Mouse (Mus musculus) intestine, embryonic 14.5 days (tissue): ENCODE results near the gene Gdf15. TPM values are rescaled to one million over a fixed set of nuclear protein-coding genes. Genes with fewer than 3 reads are reported as not detected.

Source experiments
- ATAC-seq: fragments of 200-750 bp; cut with Nextera tagmentation; replicated peaks from 2 replicates; pipeline ENCODE4 v1.8.0; 2017; ENCODE audit warnings: low read depth, moderate number of reproducible peaks, moderate TSS enrichment, moderate library complexity; ENCODE audit not compliant: low FRiP score, low TSS enrichment
- DNase-seq: peaks from one replicate; pipeline ENCODE4 v3.0.0-alpha.2; 2018; ENCODE audit warnings: low spot score
- H3K27ac ChIP-seq: fragments of 300-500 bp; sonication (generic); 2 replicates; pipeline ENCODE4 v1.5.1; 2014; ENCODE audit warnings: low read depth, mild to moderate bottlenecking, control low read depth
- H3K27me3 ChIP-seq: fragments of 300-500 bp; sonication (generic); replicated peaks from 2 replicates; pipeline ENCODE4 v1.6.1; 2014; ENCODE audit warnings: low read length, control low read depth; ENCODE audit not compliant: control insufficient read depth, insufficient read depth
- H3K36me3 ChIP-seq: fragments of 300-500 bp; sonication (generic); 2 replicates; pipeline ENCODE4 v1.6.1; 2014; ENCODE audit warnings: low read length, control low read depth; ENCODE audit not compliant: control insufficient read depth, insufficient read depth
- H3K4me1 ChIP-seq: fragments of 300-500 bp; sonication (generic); replicated peaks from 2 replicates; pipeline ENCODE4 v1.6.1; 2014; ENCODE audit warnings: low read length, control low read depth, mixed read lengths; ENCODE audit not compliant: control insufficient read depth, insufficient read depth
- H3K4me2 ChIP-seq: fragments of 300-500 bp; sonication (generic); 2 replicates; pipeline ENCODE4 v1.6.1; 2014; ENCODE audit warnings: low read length
- H3K4me3 ChIP-seq: fragments of 300-500 bp; sonication (generic); 2 replicates; pipeline ENCODE4 v1.5.1; 2014; ENCODE audit warnings: low read depth, low read length, control low read depth, mixed read lengths
- H3K9ac ChIP-seq: fragments of 300-500 bp; sonication (generic); 2 replicates; pipeline ENCODE4 v1.6.1; 2014; ENCODE audit warnings: mild to moderate bottlenecking, low read length
- H3K9me3 ChIP-seq: fragments of 300-500 bp; sonication (generic); 2 replicates; pipeline ENCODE4 v1.6.1; 2016; ENCODE audit warnings: low read length, control low read depth; ENCODE audit not compliant: control insufficient read depth
- WGBS: fragments of 180-500 bp; shearing (Covaris S2); extraction: QIAGEN DNeasy Blood & Tissue Kit; methylation state at CpG from one replicate; pipeline ENCODE4 v1.1.7; 2014; 5-methylcytosine and 5-hydroxymethylcytosine counted together
- polyA plus RNA-seq: library from polyadenylated mRNA; unstranded; fragments of >200 nt; fragmentation: Nextera tagmentation; extraction: Ambion mirVana; gene quantifications from 2 replicates; pipeline ENCODE4 v1.2.1, GENCODE M21; 2014

Gene Gdf15
- polyA plus RNA-seq, 1 experiment from 2014 or later: 1.1 TPM

- 1% methylated on average over 44 of the region's 44 CpGs for WGBS
- Histone ChIP-seq H3K27ac (peak overlapping the region; percentile 62), H3K27me3 (no peaks in the 10 kb centered on the region), H3K4me2 (peak overlapping the region; percentile 97), H3K4me3 (peak overlapping the region; percentile 78), H3K36me3 (peaks cover 29% of the 10 kb centered on the region), H3K4me1 (peaks cover 18% of the 10 kb centered on the region), H3K9ac (peak overlapping the region; percentile 75), H3K9me3 (no peaks in the 10 kb centered on the region)
- DNase-seq: peak; percentile 99
- ATAC-seq: peak; percentile 97
Measured at GRCm38 (mm10) chr8:70659604-70660272, 27.5 kb upstream of the Gdf15 start.

- Histone ChIP-seq H3K27ac (peak overlapping the region; percentile 62), H3K9ac (peak overlapping the region; percentile 75), H3K4me2 (peak overlapping the region; percentile 97), H3K27me3 (no peaks in the 10 kb centered on the region), H3K36me3 (peaks cover 34% of the 10 kb centered on the region), H3K9me3 (no peaks in the 10 kb centered on the region), H3K4me3 (peak overlapping the region; percentile 78), H3K4me1 (peaks cover 18% of the 10 kb centered on the region)
- peak; percentile 57; the same call in 1 of the 2 replicates for ATAC-seq
- WGBS: 1% methylated on average over 31 of the region's 31 CpGs
- DNase-seq: no peak
Measured at GRCm38 (mm10) chr8:70658897-70659603, 26.8 kb upstream of the Gdf15 start.

- H3K27ac ChIP-seq: no peak overlapping the region
- peaks cover 37% of the 10 kb centered on the region for H3K36me3 ChIP-seq
- no peak for DNase-seq
- peaks cover 18% of the 10 kb centered on the region for H3K4me1 ChIP-seq
- 87% methylated on average over 2 of the region's 2 CpGs for whole genome bisulfite sequencing
- no peak for ATAC-seq
- no peak overlapping the region for H3K4me3 ChIP-seq
- H3K27me3 ChIP-seq: no peaks in the 10 kb centered on the region
- H3K9me3 ChIP-seq: no peaks in the 10 kb centered on the region
- H3K4me2 ChIP-seq: peak overlapping the region; percentile 97; the same call in 1 of the 2 replicates
- H3K9ac ChIP-seq: 0 out of 2 replicates have a peak overlapping the region, but pooled peaks have one; percentile 10
Measured at GRCm38 (mm10) chr8:70657739-70658138, 25.5 kb upstream of the Gdf15 start.

- Histone ChIP-seq H3K36me3 (peaks cover 42% of the 10 kb centered on the region), H3K27me3 (no peaks in the 10 kb centered on the region), H3K4me2 (no peak overlapping the region), H3K9me3 (no peaks in the 10 kb centered on the region), H3K27ac (no peak overlapping the region), H3K4me3 (no peak overlapping the region), H3K9ac (no peak overlapping the region), H3K4me1 (peaks cover 18% of the 10 kb centered on the region)
- WGBS: 91% methylated on average over 3 of the region's 3 CpGs
- ATAC-seq (no peak), DNase-seq (no peak)
Measured at GRCm38 (mm10) chr8:70657214-70657613, 25.0 kb upstream of the Gdf15 start.

GRCm38 (mm10) chr8:70656193-70656790 lies 24.0 kb upstream of the Gdf15 start:
- H3K4me1 ChIP-seq: peaks cover 18% of the 10 kb centered on the region
- H3K4me3 ChIP-seq: no peak overlapping the region
- DNase-seq: no peak
- no peak overlapping the region for H3K4me2 ChIP-seq
- H3K36me3 ChIP-seq: peaks cover 50% of the 10 kb centered on the region
- no peaks in the 10 kb centered on the region for H3K9me3 ChIP-seq
- no peak for ATAC-seq
- no peaks in the 10 kb centered on the region for H3K27me3 ChIP-seq
- no peak overlapping the region for H3K9ac ChIP-seq
- peak overlapping the region; percentile 5; the same call in 1 of the 2 replicates for H3K27ac ChIP-seq
- 71% methylated on average over 13 of the region's 13 CpGs for WGBS

- DNase-seq (no peak), ATAC-seq (no peak)
- Histone ChIP-seq H3K36me3 (peaks cover 59% of the 10 kb centered on the region), H3K4me3 (no peak overlapping the region), H3K4me2 (no peak overlapping the region), H3K27ac (no peak overlapping the region), H3K9ac (no peak overlapping the region), H3K9me3 (no peaks in the 10 kb centered on the region), H3K4me1 (peaks cover 16% of the 10 kb centered on the region), H3K27me3 (no peaks in the 10 kb centered on the region)
- 67% methylated on average over 2 of the region's 2 CpGs for WGBS
Measured at GRCm38 (mm10) chr8:70655469-70655868, 23.2 kb upstream of the Gdf15 start.

- Histone ChIP-seq H3K4me2 (no peak overlapping the region), H3K4me1 (peaks cover 22% of the 10 kb centered on the region), H3K36me3 (peaks cover 66% of the 10 kb centered on the region), H3K9ac (no peak overlapping the region), H3K4me3 (no peak overlapping the region), H3K27me3 (no peaks in the 10 kb centered on the region), H3K9me3 (no peaks in the 10 kb centered on the region), H3K27ac (no peak overlapping the region)
- no peak for ATAC-seq
- WGBS: 70% methylated on average over 1 of the region's 1 CpGs
- no peak for DNase-seq
Measured at GRCm38 (mm10) chr8:70654121-70654520, 21.9 kb upstream of the Gdf15 start.

GRCm38 (mm10) chr8:70653226-70653625 lies 21.0 kb upstream of the Gdf15 start:
- no peaks in the 10 kb centered on the region for H3K27me3 ChIP-seq
- DNase-seq: peak; percentile 81
- peaks cover 69% of the 10 kb centered on the region for H3K36me3 ChIP-seq
- peaks cover 18% of the 10 kb centered on the region for H3K4me1 ChIP-seq
- 60% methylated on average over 2 of the region's 2 CpGs for WGBS
- no peaks in the 10 kb centered on the region for H3K9me3 ChIP-seq
- H3K9ac ChIP-seq: no peak overlapping the region
- no peak overlapping the region for H3K4me3 ChIP-seq
- ATAC-seq: no peak
- H3K27ac ChIP-seq: no peak overlapping the region
- no peak overlapping the region for H3K4me2 ChIP-seq
